In the genomic region with DNA sequence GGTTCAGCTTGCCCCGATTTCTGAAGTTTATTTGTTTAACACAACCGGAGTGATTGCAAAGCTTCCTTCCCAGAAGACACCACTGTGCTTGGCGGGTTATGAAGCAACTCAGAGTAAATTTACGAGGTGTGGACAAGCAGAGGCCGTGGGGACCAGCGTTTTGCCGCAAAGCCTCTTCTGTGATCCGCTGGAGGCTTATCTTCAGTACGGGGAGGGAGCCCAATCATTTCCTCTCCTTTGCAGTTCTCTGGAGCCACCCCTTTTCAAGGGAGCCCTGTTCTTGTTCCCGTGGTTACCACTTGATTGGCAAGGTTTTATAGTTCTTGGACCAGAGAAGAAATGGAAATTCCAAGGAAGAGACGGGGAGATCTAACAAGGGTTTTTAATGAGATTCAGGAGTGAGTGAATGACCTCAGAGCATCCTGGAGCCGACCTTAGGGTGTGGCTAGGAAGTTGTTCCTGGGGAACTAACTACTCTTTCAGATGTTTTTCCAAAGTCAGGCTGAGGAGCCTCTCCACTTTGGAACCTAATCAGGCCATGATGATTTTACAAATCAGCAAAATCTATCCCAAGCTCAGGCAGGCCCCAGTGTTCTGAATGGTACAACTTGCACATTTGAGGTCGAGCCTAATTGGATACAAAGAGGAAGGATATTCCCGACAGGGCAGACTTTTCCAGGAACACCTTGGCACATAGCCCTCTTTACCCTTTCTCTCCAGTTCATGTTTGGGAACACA, we compare ENCODE assay signal across 9 mouse cellular contexts. TPM values are rescaled to one million over a fixed set of nuclear protein-coding genes. Genes with fewer than 3 reads are reported as not detected.
DNase-seq lines count a peak whose midpoint lies in the region; ATAC-seq lines count a peak whose summit lies in the region.
"Had no signal": no experiment of that assay in that cellular context is flagged by ENCODE, and none has a peak within 500 bp of the region (broad histone marks: within the 10 kb centered on the region; RNA-seq: fewer than 3 reads in every experiment).

No protein-coding gene starts in this region.

- H3K4me2 ChIP-seq in embryonic facial prominence, embryonic 12.5 days (replicated peaks), result no peak overlapping the region; the same call in 1 of the 2 replicates
- no peak overlapping the region for H3K4me2 ChIP-seq in stomach, embryonic 16.5 days (ENCODE audit: low read depth, low read length)
- H3K4me2 ChIP-seq: liver, embryonic 15.5 days had no signal

- no peaks in the 10 kb centered on the region for H3K9me3 ChIP-seq in embryonic facial prominence, embryonic 12.5 days
- no peaks in the 10 kb centered on the region for H3K9me3 ChIP-seq in embryonic facial prominence, embryonic 10.5 days
- no peaks in the 10 kb centered on the region for H3K9me3 ChIP-seq in stomach, embryonic 16.5 days (replicated peaks; ENCODE audit: control insufficient read depth, low read length)
- H3K9me3 ChIP-seq: liver, embryonic 15.5 days had no signal

- H3K27me3 ChIP-seq in embryonic facial prominence, embryonic 12.5 days, result no peaks in the 10 kb centered on the region
- no peaks in the 10 kb centered on the region; the same call in 1 of the 2 replicates for H3K27me3 ChIP-seq in embryonic facial prominence, embryonic 10.5 days (replicated peaks; ENCODE audit: low read depth, poor library complexity, severe bottlenecking)
- no peaks in the 10 kb centered on the region for H3K27me3 ChIP-seq in stomach, embryonic 16.5 days (ENCODE audit: control insufficient read depth, insufficient read depth, low read length)
- H3K27me3 ChIP-seq: liver, embryonic 15.5 days had no signal

- no peak overlapping the region for H3K9ac ChIP-seq in embryonic facial prominence, embryonic 12.5 days
- no peak overlapping the region for H3K9ac ChIP-seq in stomach, embryonic 16.5 days (ENCODE audit: low read length)
- H3K9ac ChIP-seq: liver, embryonic 15.5 days had no signal

- 22% methylated on average over 14 of the region's 14 CpGs for WGBS in embryonic facial prominence, embryonic 12.5 days
- 28% methylated on average over 14 of the region's 14 CpGs for WGBS in embryonic facial prominence, embryonic 10.5 days
- WGBS in large intestine, adult 2 months, result 5% methylated on average over 14 of the region's 14 CpGs
- WGBS in stomach, embryonic 16.5 days, result 15% methylated on average over 14 of the region's 14 CpGs

- H3K4me3 ChIP-seq in embryonic facial prominence, embryonic 12.5 days, result no peak overlapping the region
- H3K4me3 ChIP-seq in embryonic facial prominence, embryonic 10.5 days, result no peak overlapping the region
- H3K4me3 ChIP-seq in stomach, embryonic 16.5 days (replicated peaks; ENCODE audit: low read length), result no peak overlapping the region
- H3K4me3 ChIP-seq: liver, embryonic 15.5 days had no signal

- H3K27ac ChIP-seq in embryonic facial prominence, embryonic 12.5 days, result no peak overlapping the region
- H3K27ac ChIP-seq in embryonic facial prominence, embryonic 10.5 days (replicated peaks), result no peak overlapping the region
- peak overlapping the region; percentile 6; the same call in 1 of the 2 replicates for H3K27ac ChIP-seq in stomach, embryonic 16.5 days (ENCODE audit: low read length)
- H3K27ac ChIP-seq: liver, embryonic 15.5 days had no signal

- H3K4me1 ChIP-seq in embryonic facial prominence, embryonic 12.5 days, result peaks cover 19% of the 10 kb centered on the region
- peaks cover 17% of the 10 kb centered on the region for H3K4me1 ChIP-seq in embryonic facial prominence, embryonic 10.5 days
- H3K4me1 ChIP-seq in stomach, embryonic 16.5 days (ENCODE audit: control insufficient read depth, insufficient read depth, low read length), result peaks cover 13% of the 10 kb centered on the region

- ATAC-seq in embryonic facial prominence, embryonic 12.5 days (ENCODE audit: insufficient number of reproducible peaks, insufficient read depth, low FRiP score, low TSS enrichment), result peak; percentile 75
- no peak for ATAC-seq in stomach, embryonic 16.5 days (ENCODE audit: insufficient read depth, low FRiP score)
- ATAC-seq in erythroblast, adult 5-6 weeks (replicated peaks; ENCODE audit: low FRiP score, poor library complexity, severe bottlenecking), result no peak

- DNase-seq in embryonic facial prominence, embryonic 10.5 days (ENCODE audit: low spot score), result no peak
- peak; percentile 70 for DNase-seq in ZHBTc4 (ENCODE audit: low read depth, low spot score)
- peak; percentile 84 for DNase-seq in heart, adult 8-10 months (ENCODE audit: low spot score)
- peak; percentile 13 for DNase-seq in large intestine, adult 2 months (ENCODE audit: low read depth, low spot score)
- no peak for DNase-seq in spleen, adult 12 weeks (ENCODE audit: low spot score)

- no peaks in the 10 kb centered on the region for H3K36me3 ChIP-seq in embryonic facial prominence, embryonic 12.5 days
- H3K36me3 ChIP-seq in embryonic facial prominence, embryonic 10.5 days (replicated peaks), result no peaks in the 10 kb centered on the region
- H3K36me3 ChIP-seq in stomach, embryonic 16.5 days (ENCODE audit: control insufficient read depth, insufficient read depth, low read length), result no peaks in the 10 kb centered on the region
- H3K36me3 ChIP-seq: liver, embryonic 15.5 days had no signal

RNA-seq across cellular contexts. Expression of gene Map3k14, which starts 25.0 kb away (rescaled TPM):
- 4.7 and 5.2 TPM in 2 replicates for polyA plus RNA-seq in embryonic facial prominence, embryonic 12.5 days (2016; fragmentation: Nextera tagmentation; extraction: Ambion mirVana)
- 3.1 and 3.2 TPM in 2 replicates for polyA plus RNA-seq in embryonic facial prominence, embryonic 10.5 days (2016; fragmentation: Nextera tagmentation; extraction: Ambion mirVana)
- total RNA-seq in heart, adult 8-10 months (2022), result 1 to 10 TPM; 2.7 to 3.9 (median 3.6) TPM
- polyA plus RNA-seq in large intestine, adult 2 months (2012; rRNA removed), result 9.8 and 11.3 TPM in 2 replicates
- polyA plus RNA-seq in stomach, embryonic 16.5 days (2015; fragmentation: Nextera tagmentation; extraction: Ambion mirVana), result 4.2 and 4.9 TPM in 2 replicates
- total RNA-seq in erythroblast, adult 5-6 weeks (2015; ENCODE audit: low replicate concordance), result 1.5 and 2.7 TPM in 2 replicates
- total RNA-seq in erythroblast, adult 5-6 weeks (2017; ENCODE audit: low replicate concordance), result 2.8 and 4.3 TPM in 2 replicates

Comparison
In these comparisons a context has a peak if more than half of its experiments do, and no peak if none do; other contexts are left out.
1. DNase-seq: peak in ZHBTc4 (single experiment), heart, adult 8-10 months (single experiment) and large intestine, adult 2 months (single experiment); none in embryonic facial prominence, embryonic 10.5 days (single experiment) and spleen, adult 12 weeks (single experiment).